ENCODE assay signal across 8 mouse cellular contexts in genomic region chr4:71130946-71131669, GRCm38 (mm10).
DNase-seq lines count a peak whose midpoint lies in the region; ATAC-seq and TF ChIP-seq lines count a peak whose summit lies in the region.

No protein-coding gene starts in this region.

- no peak overlapping the region for H3K27ac ChIP-seq in hindbrain, postnatal 0 days
- H3K27ac ChIP-seq in midbrain, embryonic 13.5 days = no peak overlapping the region

- H3K4me2 ChIP-seq in hindbrain, postnatal 0 days (ENCODE audit: low read depth, low read length) = no peak overlapping the region
- no peak overlapping the region for H3K4me2 ChIP-seq in midbrain, embryonic 13.5 days (replicated peaks)

- no peak overlapping the region for H3K9ac ChIP-seq in hindbrain, postnatal 0 days (replicated peaks; ENCODE audit: low read length)
- no peak overlapping the region for H3K9ac ChIP-seq in midbrain, embryonic 13.5 days (replicated peaks)

- no peak for TF ChIP-seq CTCF in hindbrain, postnatal 0 days (IDR thresholded peaks at IDR 0.05; ENCODE audit: low read depth)

- DNase-seq in cerebellum, postnatal 10 days = peak; percentile 10 to 13
- DNase-seq in cerebellum, adult 9-10 months = no peak
- DNase-seq in embryo, embryonic 11 days = peak; percentile 80
- peak; percentile 58 for DNase-seq in hindbrain, postnatal 0 days (ENCODE audit: low spot score)
- DNase-seq in adipocyte (ENCODE audit: low spot score) = no peak
- no peak for DNase-seq in cerebellum, adult 11 months
- no peak for DNase-seq in thymus, postnatal 25 days

- H3K27me3 ChIP-seq in hindbrain, postnatal 0 days (ENCODE audit: insufficient read depth, low read length) = no peaks in the 10 kb centered on the region
- no peaks in the 10 kb centered on the region for H3K27me3 ChIP-seq in midbrain, embryonic 13.5 days

- no peaks in the 10 kb centered on the region for H3K9me3 ChIP-seq in hindbrain, postnatal 0 days (ENCODE audit: low read length)
- H3K9me3 ChIP-seq in midbrain, embryonic 13.5 days = no peaks in the 10 kb centered on the region

- ATAC-seq in hindbrain, postnatal 0 days = peak; percentile 82; the same call in 1 of the 2 replicates
- ATAC-seq in midbrain, embryonic 13.5 days = peak; percentile 92

- H3K4me1 ChIP-seq in hindbrain, postnatal 0 days (ENCODE audit: insufficient read depth, low read length) = no peaks in the 10 kb centered on the region
- peaks cover 4% of the 10 kb centered on the region; the same call in 1 of the 2 replicates for H3K4me1 ChIP-seq in midbrain, embryonic 13.5 days (replicated peaks)

- no peaks in the 10 kb centered on the region for H3K36me3 ChIP-seq in hindbrain, postnatal 0 days (ENCODE audit: insufficient read depth, low read length)
- H3K36me3 ChIP-seq in midbrain, embryonic 13.5 days = no peaks in the 10 kb centered on the region

- WGBS in hindbrain, postnatal 0 days = 31% methylated on average over 7 of the region's 7 CpGs
- WGBS in midbrain, embryonic 13.5 days = 34% methylated on average over 7 of the region's 7 CpGs

- no peak overlapping the region for H3K4me3 ChIP-seq in hindbrain, postnatal 0 days (ENCODE audit: low read length)
- H3K4me3 ChIP-seq in midbrain, embryonic 13.5 days (replicated peaks) = no peak overlapping the region

Comparison
In these comparisons a context has a peak if more than half of its experiments do, and no peak if none do; other contexts are left out.
1. DNase-seq: peak in cerebellum, postnatal 10 days (2 of 2), embryo, embryonic 11 days (single experiment) and hindbrain, postnatal 0 days (single experiment); none in cerebellum, adult 9-10 months (single experiment), adipocyte (single experiment), cerebellum, adult 11 months (single experiment) and thymus, postnatal 25 days (single experiment).